Mouse (Mus musculus): ENCODE results near the gene Efcab8.

Efcab8 gene

GRCm38 (mm10) chr2:153779394-153779981, at the start of gene Efcab8:
Efcab8 (plus strand) TSS chr2:153779931.
- no peak for DNase-seq (ENCODE audit: low spot score in 2 of 2)

- DNase-seq (ENCODE audit: low spot score in 2 of 2): no peak
Measured at GRCm38 (mm10) chr2:153734033-153734432, 45.7 kb upstream of the Efcab8 start.

- DNase-seq (ENCODE audit: low spot score in 2 of 2): peak; percentile 98 to 99
Measured at GRCm38 (mm10) chr2:153740500-153741436, 39.0 kb upstream of the Efcab8 start, which contains the start of gene Mapre1. Mapre1 (plus strand) TSS chr2:153741274.

- DNase-seq (ENCODE audit: low spot score in 2 of 2): peak in 1 of 2 experiments; percentile 21
Measured at GRCm38 (mm10) chr2:153741437-153742065, 38.2 kb upstream of the Efcab8 start.

GRCm38 (mm10) chr2:153747994-153748393, 31.7 kb upstream of the Efcab8 start:
- no peak for DNase-seq (ENCODE audit: low spot score in 2 of 2)

- DNase-seq (ENCODE audit: low spot score in 2 of 2): no peak
Measured at GRCm38 (mm10) chr2:153750363-153750762, 29.4 kb upstream of the Efcab8 start.

- DNase-seq (ENCODE audit: low spot score in 2 of 2): no peak
Measured at GRCm38 (mm10) chr2:153762121-153762520, 17.6 kb upstream of the Efcab8 start.

GRCm38 (mm10) chr2:153767484-153767883, 12.2 kb upstream of the Efcab8 start:
- no peak for DNase-seq (ENCODE audit: low spot score in 2 of 2)

GRCm38 (mm10) chr2:153768881-153769280, 10.8 kb upstream of the Efcab8 start:
- DNase-seq (ENCODE audit: low spot score in 2 of 2): no peak

- DNase-seq (ENCODE audit: low spot score in 2 of 2): no peak
Measured at GRCm38 (mm10) chr2:153772950-153773349, 6.8 kb upstream of the Efcab8 start.

GRCm38 (mm10) chr2:153775472-153775871, 4.3 kb upstream of the Efcab8 start:
- no peak for DNase-seq (ENCODE audit: low spot score in 2 of 2)

GRCm38 (mm10) chr2:153778638-153779362, 931 bp upstream of the Efcab8 start:
- peak; percentile 3 to 39 for DNase-seq (ENCODE audit: low spot score in 2 of 2)

GRCm38 (mm10) chr2:153781181-153781580, 1.4 kb downstream of the Efcab8 start:
- no peak for DNase-seq (ENCODE audit: low spot score in 2 of 2)

GRCm38 (mm10) chr2:153784668-153785067, 4.9 kb downstream of the Efcab8 start:
- DNase-seq (ENCODE audit: low spot score in 2 of 2): peak in 1 of 2 experiments; percentile 10

- no peak for DNase-seq (ENCODE audit: low spot score in 2 of 2)
Measured at GRCm38 (mm10) chr2:153793366-153793765, 13.6 kb downstream of the Efcab8 start.

- DNase-seq (ENCODE audit: low spot score in 2 of 2): no peak
Measured at GRCm38 (mm10) chr2:153795090-153795489, 15.4 kb downstream of the Efcab8 start.

GRCm38 (mm10) chr2:153807464-153807863, 27.7 kb downstream of the Efcab8 start:
- peak in 1 of 2 experiments; percentile 69 for DNase-seq (ENCODE audit: low spot score in 2 of 2)

GRCm38 (mm10) chr2:153808146-153808545, 28.4 kb downstream of the Efcab8 start:
- no peak for DNase-seq (ENCODE audit: low spot score in 2 of 2)

GRCm38 (mm10) chr2:153808841-153809240, 29.1 kb downstream of the Efcab8 start:
- no peak for DNase-seq (ENCODE audit: low spot score in 2 of 2)

GRCm38 (mm10) chr2:153809921-153810320, 30.2 kb downstream of the Efcab8 start:
- DNase-seq (ENCODE audit: low spot score in 2 of 2): no peak

GRCm38 (mm10) chr2:153822005-153822543, 42.3 kb downstream of the Efcab8 start:
- DNase-seq (ENCODE audit: low spot score in 2 of 2): no peak

All from left cerebral cortex, adult 9 months (tissue).